Comparison of ENCODE assay signal across 14 mouse cellular contexts in the genomic region with DNA sequence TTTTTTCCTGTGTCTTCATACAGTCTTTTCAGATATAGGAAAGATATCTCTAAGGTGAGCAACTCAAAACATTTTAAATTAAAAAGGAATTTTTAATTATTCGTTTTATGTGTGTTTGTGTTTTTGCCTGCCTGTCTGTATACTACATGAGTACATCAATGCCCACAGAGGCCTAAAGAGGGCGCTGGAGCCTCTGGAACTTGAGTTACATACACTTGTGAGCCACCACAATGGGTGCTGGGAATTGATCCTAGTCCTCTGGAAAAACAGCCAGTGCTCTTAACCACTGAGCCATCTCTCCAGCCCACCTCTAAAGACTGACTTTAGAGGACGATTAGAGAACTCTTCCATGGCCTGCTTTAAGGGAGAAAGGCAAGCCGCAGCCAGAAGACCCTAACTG.
"Had no signal": no experiment of that assay in that cellular context is flagged by ENCODE, and none has a peak within 500 bp of the region (broad histone marks: within the 10 kb centered on the region; RNA-seq: fewer than 3 reads in every experiment).

No protein-coding gene starts in this region.

- H3K27ac ChIP-seq: macrophage; midbrain, embryonic 13.5 days; midbrain, embryonic 15.5 days; neural tube, embryonic 12.5 days had no signal

- H3K9me3 ChIP-seq: lung, embryonic 15.5 days; megakaryocyte, embryonic 14.5 days; midbrain, embryonic 15.5 days had no signal

- H3K4me3 ChIP-seq: megakaryocyte, embryonic 14.5 days; midbrain, embryonic 13.5 days; midbrain, embryonic 15.5 days; neural tube, embryonic 12.5 days had no signal

- H3K4me1 ChIP-seq: midbrain, embryonic 15.5 days had no signal

- H3K27me3 ChIP-seq: lung, embryonic 15.5 days; megakaryocyte, embryonic 14.5 days; midbrain, embryonic 13.5 days; midbrain, embryonic 15.5 days; neural tube, embryonic 12.5 days had no signal

- DNase-seq: lung, adult 2 months; lung, postnatal 14 days; lung, postnatal 36 days; right cerebral cortex, postnatal 14 days; thymus, adult 18-20 months; thymus, postnatal 14 days; thymus, postnatal 36 days had no signal

- ATAC-seq: midbrain, embryonic 13.5 days; midbrain, embryonic 15.5 days had no signal

- H3K36me3 ChIP-seq: lung, embryonic 15.5 days; midbrain, embryonic 13.5 days; midbrain, embryonic 15.5 days; neural tube, embryonic 12.5 days had no signal

- H3K4me2 ChIP-seq: midbrain, embryonic 11.5 days; midbrain, embryonic 13.5 days; midbrain, embryonic 15.5 days; neural tube, embryonic 12.5 days had no signal

- H3K9ac ChIP-seq: lung, embryonic 15.5 days; midbrain, embryonic 13.5 days; midbrain, embryonic 15.5 days; neural tube, embryonic 12.5 days had no signal
